Mouse (Mus musculus) neural tube, embryonic 13.5 days (tissue): ENCODE results near the gene Fahd1. TPM values are rescaled to one million over a fixed set of nuclear protein-coding genes. Genes with fewer than 3 reads are reported as not detected.

ENCODE experiments used
- ATAC-seq: fragments of 200-750 bp; cut with Nextera tagmentation; 2 replicates; pipeline ENCODE4 v1.8.0; 2017; ENCODE audit warnings: low read depth, mild to moderate bottlenecking, moderate TSS enrichment, moderate library complexity
- H3K27ac ChIP-seq: fragments of 300-500 bp; sonication (generic); replicated peaks from 2 replicates; pipeline ENCODE4 v1.5.1; 2015; ENCODE audit warnings: moderate library complexity, mild to moderate bottlenecking, inconsistent platforms
- H3K27me3 ChIP-seq: fragments of 300-500 bp; sonication (generic); 2 replicates; pipeline ENCODE4 v1.6.1; 2015; ENCODE audit warnings: mild to moderate bottlenecking, inconsistent platforms
- H3K36me3 ChIP-seq: fragments of 300-500 bp; sonication (generic); 2 replicates; pipeline ENCODE4 v1.6.1; 2015; ENCODE audit warnings: mild to moderate bottlenecking, inconsistent platforms
- H3K4me1 ChIP-seq: fragments of 300-500 bp; sonication (generic); replicated peaks from 2 replicates; pipeline ENCODE4 v1.6.1; 2015; ENCODE audit warnings: inconsistent platforms
- H3K4me2 ChIP-seq: fragments of 300-500 bp; sonication (generic); 2 replicates; pipeline ENCODE4 v1.6.1; 2015; ENCODE audit warnings: inconsistent platforms, mild to moderate bottlenecking, moderate library complexity
- H3K4me3 ChIP-seq: fragments of 300-500 bp; sonication (generic); 2 replicates; pipeline ENCODE4 v1.5.1; 2015; ENCODE audit warnings: mild to moderate bottlenecking, inconsistent platforms
- H3K9ac ChIP-seq: fragments of 300-500 bp; sonication (generic); 2 replicates; pipeline ENCODE4 v1.6.1; 2015; ENCODE audit warnings: moderate library complexity, mild to moderate bottlenecking, inconsistent platforms
- H3K9me3 ChIP-seq: fragments of 300-500 bp; sonication (generic); 2 replicates; pipeline ENCODE4 v1.6.1; 2016; ENCODE audit warnings: inconsistent platforms
- WGBS: fragments of 180-500 bp; shearing (Covaris S2); methylation state at CpG from one replicate; pipeline ENCODE4 v1.1.7; 2015; 5-methylcytosine and 5-hydroxymethylcytosine counted together
- polyA plus RNA-seq: library from polyadenylated mRNA; unstranded; fragments of >200 nt; fragmentation: Nextera tagmentation; extraction: Ambion mirVana; gene quantifications from 2 replicates; pipeline ENCODE4 v1.2.1, GENCODE M21; 2015

Fahd1 gene
- polyA plus RNA-seq = 21.1 and 22.3 TPM in 2 replicates

- peak within 1 kb of the TSS; percentile 89 for H3K4me2 ChIP-seq
- under 1% methylated on average over 58 of the region's 58 CpGs for WGBS
- peak within 1 kb of the TSS; percentile 94 for H3K27ac ChIP-seq
- H3K4me1 ChIP-seq = peaks cover 24% of the 10 kb centered on the region
- H3K9me3 ChIP-seq = no peaks in the 10 kb centered on the region
- H3K27me3 ChIP-seq = peaks cover 11% of the 10 kb centered on the region
- peak within 1 kb of the TSS; percentile 77 for H3K4me3 ChIP-seq
- H3K9ac ChIP-seq = peak within 1 kb of the TSS; percentile 81
- H3K36me3 ChIP-seq = peaks cover 26% of the 10 kb centered on the region
- peak; percentile 100 for ATAC-seq
Observed at GRCm38 (mm10) chr17:24850065-24850772, at the start of gene Fahd1. Fahd1 (minus strand) TSS chr17:24850364.

- H3K27ac ChIP-seq = no peak overlapping the region
- no peak overlapping the region for H3K4me2 ChIP-seq
- peaks cover 72% of the 10 kb centered on the region for H3K36me3 ChIP-seq
- 90% methylated on average over 5 of the region's 5 CpGs for WGBS
- H3K4me1 ChIP-seq = peaks cover 38% of the 10 kb centered on the region
- no peak overlapping the region for H3K4me3 ChIP-seq
- H3K9ac ChIP-seq = no peak overlapping the region
- no peak for ATAC-seq
- no peaks in the 10 kb centered on the region for H3K9me3 ChIP-seq
- H3K27me3 ChIP-seq = no peaks in the 10 kb centered on the region
Observed at GRCm38 (mm10) chr17:24899153-24899552, 49.0 kb upstream of the Fahd1 start.

- peak overlapping the region; percentile 85; the same call in 1 of the 2 replicates for H3K4me3 ChIP-seq
- 88% methylated on average over 4 of the region's 4 CpGs for WGBS
- no peaks in the 10 kb centered on the region for H3K9me3 ChIP-seq
- H3K27me3 ChIP-seq = no peaks in the 10 kb centered on the region
- H3K36me3 ChIP-seq = peaks cover 67% of the 10 kb centered on the region
- H3K9ac ChIP-seq = peak overlapping the region; percentile 95
- ATAC-seq = no peak
- peaks cover 47% of the 10 kb centered on the region for H3K4me1 ChIP-seq
- no peak overlapping the region for H3K27ac ChIP-seq
- peak overlapping the region; percentile 100 for H3K4me2 ChIP-seq
Observed at GRCm38 (mm10) chr17:24898041-24898854, 48.1 kb upstream of the Fahd1 start.

- H3K4me1 ChIP-seq = peaks cover 52% of the 10 kb centered on the region
Observed at GRCm38 (mm10) chr17:24897600-24897999, 47.4 kb upstream of the Fahd1 start.

GRCm38 (mm10) chr17:24896993-24897269 lies 46.8 kb upstream of the Fahd1 start:
- ATAC-seq = peak; percentile 1; the same call in 1 of the 2 replicates
- 34% methylated on average over 11 of the region's 11 CpGs for WGBS
- H3K36me3 ChIP-seq = peaks cover 67% of the 10 kb centered on the region

More at GRCm38 (mm10) chr17:24897600-24897999, 47.4 kb upstream of the Fahd1 start:
- Histone ChIP-seq H3K4me3 (peak overlapping the region; percentile 85), H3K9me3 (no peaks in the 10 kb centered on the region), H3K36me3 (peaks cover 67% of the 10 kb centered on the region), H3K9ac (peak overlapping the region; percentile 95), H3K27me3 (no peaks in the 10 kb centered on the region), H3K4me2 (peak overlapping the region; percentile 100), H3K27ac (no peak overlapping the region)
- WGBS = 80% methylated on average over 4 of the region's 4 CpGs
- no peak for ATAC-seq

GRCm38 (mm10) chr17:24896241-24896992 lies 46.3 kb upstream of the Fahd1 start, which contains the start of gene Nme3:
Nme3 (plus strand) TSS chr17:24896500.
- Histone ChIP-seq H3K36me3 (peaks cover 67% of the 10 kb centered on the region), H3K4me1 (peaks cover 52% of the 10 kb centered on the region), H3K4me2 (peak within 1 kb of the TSS; percentile 100), H3K9me3 (no peaks in the 10 kb centered on the region), H3K27me3 (no peaks in the 10 kb centered on the region), H3K4me3 (peak within 1 kb of the TSS; percentile 85), H3K9ac (peak within 1 kb of the TSS; percentile 95), H3K27ac (peak within 1 kb of the TSS; percentile 88)
- peak; percentile 70 for ATAC-seq
- WGBS = 1% methylated on average over 50 of the region's 50 CpGs

More at GRCm38 (mm10) chr17:24896993-24897269, 46.8 kb upstream of the Fahd1 start:
- Histone ChIP-seq H3K9me3 (no peaks in the 10 kb centered on the region), H3K27ac (peak overlapping the region; percentile 88), H3K4me1 (peaks cover 52% of the 10 kb centered on the region), H3K4me2 (peak overlapping the region; percentile 100), H3K4me3 (peak overlapping the region; percentile 85), H3K9ac (peak overlapping the region; percentile 95), H3K27me3 (no peaks in the 10 kb centered on the region)

- Histone ChIP-seq H3K36me3 (peaks cover 67% of the 10 kb centered on the region), H3K4me3 (peak overlapping the region; percentile 85), H3K27ac (peak overlapping the region; percentile 88), H3K9ac (peak overlapping the region; percentile 95), H3K4me2 (peak overlapping the region; percentile 100), H3K9me3 (no peaks in the 10 kb centered on the region), H3K4me1 (peaks cover 52% of the 10 kb centered on the region), H3K27me3 (no peaks in the 10 kb centered on the region)
- ATAC-seq = 0 out of 2 replicates have a peak, but pooled peaks have one; percentile 10
- 8% methylated on average over 23 of the region's 23 CpGs for WGBS
Observed at GRCm38 (mm10) chr17:24895571-24896240, 45.5 kb upstream of the Fahd1 start.

GRCm38 (mm10) chr17:24894995-24895547 lies 44.9 kb upstream of the Fahd1 start, which contains the start of the genes Eme2 and Mrps34:
Eme2 (minus strand) TSS chr17:24895087.
Mrps34 (plus strand) TSS chr17:24895116.
- H3K27me3 ChIP-seq = no peaks in the 10 kb centered on the region
- H3K36me3 ChIP-seq = peaks cover 67% of the 10 kb centered on the region
- WGBS = under 1% methylated on average over 62 of the region's 62 CpGs
- no peaks in the 10 kb centered on the region for H3K9me3 ChIP-seq
- H3K4me2 ChIP-seq = peak within 1 kb of the TSS; percentile 100
- H3K27ac ChIP-seq = peak within 1 kb of the TSS; percentile 88
- peak within 1 kb of the TSS; percentile 95 for H3K9ac ChIP-seq
- H3K4me3 ChIP-seq = peak within 1 kb of the TSS; percentile 85
- H3K4me1 ChIP-seq = peaks cover 52% of the 10 kb centered on the region
- peak; percentile 36; the same call in 1 of the 2 replicates for ATAC-seq

GRCm38 (mm10) chr17:24894061-24894994 lies 44.2 kb upstream of the Fahd1 start:
- H3K4me3 ChIP-seq = peak overlapping the region; percentile 85
- ATAC-seq = peak; percentile 17; the same call in 1 of the 2 replicates
- no peaks in the 10 kb centered on the region for H3K27me3 ChIP-seq
- H3K36me3 ChIP-seq = peaks cover 67% of the 10 kb centered on the region
- H3K9ac ChIP-seq = peak overlapping the region; percentile 95
- H3K9me3 ChIP-seq = no peaks in the 10 kb centered on the region
- H3K27ac ChIP-seq = peak overlapping the region; percentile 88
- WGBS = 12% methylated on average over 31 of the region's 31 CpGs
- peak overlapping the region; percentile 100 for H3K4me2 ChIP-seq
- peaks cover 52% of the 10 kb centered on the region for H3K4me1 ChIP-seq

- peaks cover 62% of the 10 kb centered on the region for H3K36me3 ChIP-seq
- H3K27me3 ChIP-seq = no peaks in the 10 kb centered on the region
- WGBS = 94% methylated on average over 2 of the region's 2 CpGs
- no peak overlapping the region for H3K9ac ChIP-seq
- ATAC-seq = no peak
- 0 out of 2 replicates have a peak overlapping the region, but pooled peaks have one; percentile 85 for H3K4me3 ChIP-seq
- H3K9me3 ChIP-seq = no peaks in the 10 kb centered on the region
- peaks cover 54% of the 10 kb centered on the region for H3K4me1 ChIP-seq
- no peak overlapping the region for H3K27ac ChIP-seq
- H3K4me2 ChIP-seq = peak overlapping the region; percentile 100; the same call in 1 of the 2 replicates
Observed at GRCm38 (mm10) chr17:24893276-24893675, 43.1 kb upstream of the Fahd1 start.
